Mouse (Mus musculus) C2C12 (cell line): ENCODE data around the gene Arhgap42.

Source experiments
- CTCF ChIP-seq: IDR thresholded peaks from one replicate; pipeline ENCODE4 v1.5.1; 2011; ENCODE audit not compliant: control insufficient read depth, insufficient read depth, insufficient read length
- USF1 ChIP-seq: IDR thresholded peaks from one replicate; pipeline ENCODE4 v1.6.1; 2011; ENCODE audit warnings: low read depth, mild to moderate bottlenecking, control low read depth, moderate library complexity

DNA sequence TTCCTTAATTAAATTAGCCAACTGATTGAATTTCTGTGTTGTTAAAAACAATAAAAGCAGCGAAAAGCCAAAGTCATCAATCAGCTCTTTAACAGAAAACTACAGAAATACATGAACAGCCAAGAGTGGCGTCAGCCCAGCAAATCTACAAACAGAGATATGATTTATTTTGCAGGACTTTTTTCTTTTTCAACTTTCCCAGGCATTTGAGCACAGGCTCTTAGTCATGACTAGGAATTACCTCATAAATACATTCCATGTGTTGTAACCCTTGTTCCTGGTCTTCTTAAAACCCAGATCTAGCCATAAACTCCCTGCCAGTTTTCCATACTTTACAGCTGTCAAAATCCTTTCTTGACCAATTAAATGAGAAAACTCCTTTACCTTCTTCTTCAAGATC, 114.7 kb downstream of the Arhgap42 start:
- TF ChIP-seq CTCF (no peak), USF1 (no peak)
